Mouse (Mus musculus): ENCODE data around the gene Cdh4.
A peak's percentile ranks its signal among the peaks of the same experiment; 100 is the strongest.

Gene Cdh4

DNA sequence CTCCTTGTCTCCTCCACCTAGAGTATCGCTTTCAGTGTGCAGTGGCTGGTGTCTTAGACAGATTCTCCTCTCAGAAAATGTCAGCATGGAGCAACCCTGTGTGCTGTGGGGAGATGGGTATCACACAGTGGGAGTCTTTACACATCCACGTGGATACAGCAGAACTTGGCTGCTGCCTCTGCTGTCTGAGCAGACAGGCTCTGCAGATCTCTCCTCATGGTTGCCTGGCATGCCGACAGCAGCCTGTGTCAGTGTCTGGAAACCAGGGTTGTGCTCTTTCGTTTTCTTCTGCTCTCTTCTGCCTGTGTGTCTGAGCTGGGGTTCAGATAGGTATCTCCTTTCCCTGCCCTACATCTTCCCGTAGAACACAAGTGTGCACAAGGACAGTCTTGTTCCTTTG is 237.6 kb downstream of the Cdh4 start:
- no peak for DNase-seq (ENCODE audit: low spot score)

DNA sequence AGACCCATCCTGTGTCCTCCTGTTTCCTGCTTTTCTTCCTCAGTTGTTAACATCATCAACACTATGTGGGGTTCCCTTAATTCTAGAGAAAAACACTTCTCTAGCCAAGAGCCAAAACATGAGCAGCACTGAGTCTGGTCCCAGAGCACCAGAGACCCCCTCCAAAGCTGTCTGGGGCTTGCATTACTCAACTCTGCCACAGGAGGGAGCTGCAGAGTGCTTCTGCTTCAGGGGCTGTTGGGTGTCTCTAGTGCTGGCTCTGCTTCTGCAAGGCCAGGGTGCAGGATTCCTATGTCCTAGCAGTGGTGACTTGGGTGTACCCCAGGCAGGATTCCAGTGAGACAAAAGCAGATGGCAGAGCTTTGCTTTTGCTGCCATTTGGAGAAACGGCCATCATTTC is 239.2 kb downstream of the Cdh4 start:
- peak; percentile 65 for DNase-seq (ENCODE audit: low spot score)

DNA sequence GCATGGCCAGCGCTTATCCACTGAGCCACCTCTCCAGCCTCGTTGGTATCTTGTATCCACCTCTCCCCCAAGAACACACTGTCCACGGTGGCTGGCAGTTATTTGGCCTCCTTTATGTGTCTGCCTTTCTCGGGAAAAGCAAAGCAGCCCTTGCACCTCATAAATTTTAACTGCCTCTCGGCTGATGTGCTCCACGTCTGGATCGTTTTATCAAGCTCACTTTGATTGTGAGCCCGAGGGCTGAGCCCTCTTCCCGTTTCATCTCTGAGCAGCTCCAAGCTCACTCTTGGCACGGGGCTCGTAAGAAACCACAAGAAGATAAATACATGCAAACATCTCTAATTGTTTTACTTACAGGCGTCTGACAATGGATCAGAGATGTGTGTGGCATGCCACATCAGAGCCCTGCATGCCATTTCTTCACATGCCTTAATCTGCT is 245.0 kb downstream of the Cdh4 start:
- DNase-seq (ENCODE audit: low spot score): no peak

DNA sequence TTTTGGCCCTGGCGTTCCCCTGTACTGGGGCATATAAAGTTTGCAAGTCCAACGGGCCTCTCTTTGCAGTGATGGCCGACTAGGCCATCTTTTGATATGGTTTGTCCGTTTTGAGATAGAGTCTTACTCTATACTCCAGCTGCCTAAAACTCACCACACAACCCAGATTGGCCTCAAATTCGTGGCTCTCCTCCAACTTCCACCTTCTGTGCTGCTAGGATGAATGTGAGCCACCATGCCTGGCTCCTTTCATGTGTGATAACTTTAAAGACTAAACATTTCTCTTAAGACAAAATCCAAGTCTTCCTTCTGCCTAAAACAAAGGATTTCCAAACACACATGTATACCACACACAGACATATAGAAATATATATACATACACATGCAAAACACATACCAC is 246.7 kb downstream of the Cdh4 start:
- DNase-seq (ENCODE audit: low spot score): no peak

DNA sequence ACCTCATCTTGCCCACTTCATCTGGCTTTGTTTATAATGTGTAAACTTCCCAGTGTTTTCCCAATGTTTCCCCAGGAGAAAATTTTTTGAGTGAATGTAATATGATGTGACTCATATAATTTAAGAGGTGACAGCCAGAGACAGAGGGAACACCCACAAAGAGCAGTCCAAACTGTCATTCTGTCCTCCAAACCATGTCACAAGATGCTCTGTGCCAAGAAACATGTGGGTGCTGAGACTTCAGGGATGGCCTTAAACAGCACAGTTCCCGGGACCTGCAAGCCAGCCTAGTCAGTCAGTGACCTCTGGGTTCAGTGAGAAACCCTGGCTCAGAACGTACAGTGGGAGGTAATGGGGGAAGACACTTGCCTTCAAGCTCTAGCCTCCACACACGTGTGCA is 247.5 kb downstream of the Cdh4 start:
- no peak for DNase-seq (ENCODE audit: low spot score)

DNA sequence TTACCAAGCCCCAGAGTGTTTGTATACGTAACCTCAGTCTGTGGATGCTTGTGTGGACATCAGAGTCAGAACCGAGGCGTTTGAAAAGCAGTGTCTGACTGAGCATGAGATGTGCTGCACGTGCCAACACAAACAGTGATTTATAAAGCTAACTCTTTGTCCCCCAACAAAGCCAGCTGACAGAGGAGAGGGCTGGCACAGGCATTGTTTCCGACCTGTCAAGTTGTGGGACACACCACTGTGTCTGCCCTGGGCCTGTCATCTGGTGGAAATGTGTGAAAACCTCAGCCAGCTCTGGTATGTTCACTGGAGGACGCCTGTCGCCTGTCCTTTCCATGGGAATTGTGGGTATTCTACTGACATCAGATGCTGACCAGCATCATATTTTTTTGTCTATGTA is 248.3 kb downstream of the Cdh4 start:
- no peak for DNase-seq (ENCODE audit: low spot score)

DNA sequence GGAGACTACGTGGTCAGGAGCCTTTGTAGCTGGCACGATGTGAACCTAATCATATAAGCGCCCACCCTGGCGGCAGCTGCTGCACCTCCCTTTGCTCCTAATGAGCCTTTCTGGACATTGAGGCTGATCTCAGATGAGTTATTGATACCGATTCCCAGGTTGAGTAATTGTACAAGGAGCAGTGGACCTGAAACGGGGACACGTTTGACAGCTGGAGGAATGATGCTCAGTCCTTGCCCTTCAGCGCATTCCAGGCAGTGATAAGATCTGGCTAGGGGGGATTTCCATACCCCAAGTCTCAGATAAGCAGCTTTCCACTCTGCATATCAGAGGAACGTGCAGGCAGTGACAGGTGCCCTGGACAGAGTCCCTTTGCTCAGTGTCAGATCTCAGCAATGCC is 252.7 kb downstream of the Cdh4 start:
- peak; percentile 45 for DNase-seq (ENCODE audit: low spot score)

DNA sequence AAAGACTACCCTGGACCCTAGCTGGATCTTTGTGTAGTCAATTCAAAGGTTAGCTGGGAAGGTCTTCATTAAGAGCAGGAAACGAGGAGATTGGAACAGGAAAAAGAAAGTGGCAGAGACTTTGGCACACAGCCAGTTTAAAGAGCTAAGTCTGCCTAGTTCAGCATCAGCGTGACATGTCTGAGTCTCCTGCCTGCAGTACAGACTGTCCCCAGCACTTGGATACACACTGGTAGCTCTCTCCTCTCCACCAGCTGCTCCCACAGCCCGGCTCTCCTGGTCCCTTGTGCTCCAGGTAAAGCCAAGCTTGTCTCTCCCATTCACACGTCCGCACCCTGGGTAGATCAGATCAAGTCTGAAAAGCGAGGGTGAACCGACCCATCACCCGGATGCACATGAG is 255.4 kb downstream of the Cdh4 start:
- no peak for DNase-seq (ENCODE audit: low spot score)

DNA sequence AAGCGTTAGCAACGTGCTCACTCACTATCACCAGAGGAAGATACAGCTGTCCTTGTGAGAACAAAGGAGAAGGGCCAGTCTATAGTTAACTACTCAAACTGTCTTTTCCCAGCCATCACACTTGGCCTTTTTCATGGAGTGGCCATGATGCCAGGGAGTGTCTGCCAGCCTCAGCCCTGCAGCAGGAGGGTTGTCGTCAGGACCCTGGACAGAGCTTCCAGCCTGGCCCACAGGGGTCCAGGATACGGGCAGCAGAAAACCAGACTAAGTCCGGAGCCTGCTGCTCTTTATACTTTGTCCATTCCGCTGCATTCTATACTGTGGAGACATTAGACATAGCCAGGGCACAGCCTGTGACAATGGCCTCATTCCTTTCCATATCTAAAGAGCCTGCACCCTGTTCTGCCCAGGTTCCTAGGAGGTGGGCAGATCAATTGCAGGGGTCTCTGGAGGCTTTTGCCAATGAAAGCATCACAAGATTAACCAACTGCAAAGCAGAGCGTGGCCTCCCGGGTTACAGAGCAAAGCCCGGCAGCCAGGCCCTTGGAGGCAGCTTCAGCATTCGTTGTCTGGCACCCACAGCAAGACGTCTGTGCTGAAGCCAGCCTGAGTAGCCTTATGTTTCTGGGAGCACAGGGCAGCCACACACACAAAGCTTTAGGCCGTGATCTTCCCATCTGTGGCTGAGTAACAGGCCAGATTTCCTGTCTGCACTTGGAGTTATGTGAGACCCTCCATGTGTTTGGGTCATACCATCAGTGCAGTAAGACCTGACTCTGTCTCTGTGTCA is 256.2 kb downstream of the Cdh4 start:
- peak; percentile 60 for DNase-seq (ENCODE audit: low spot score)

DNA sequence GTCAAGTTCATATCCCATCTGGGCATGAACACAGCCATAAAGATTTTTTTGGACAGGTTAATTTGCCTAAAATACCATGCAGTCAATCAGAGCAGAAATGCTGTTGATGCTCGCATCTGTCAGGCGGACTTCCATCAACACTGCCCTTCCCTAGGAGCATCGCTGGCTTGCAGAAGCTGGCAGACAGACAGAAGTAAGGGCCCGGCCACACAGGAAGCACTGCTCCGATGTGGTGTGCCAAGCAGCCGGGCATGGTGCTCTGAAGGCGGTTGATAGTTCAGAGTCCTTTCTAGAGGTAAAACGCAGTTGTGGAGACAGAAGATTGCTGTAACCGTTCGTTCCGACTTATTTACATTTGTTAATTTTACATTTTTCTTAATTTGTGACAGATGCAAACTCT is 262.8 kb downstream of the Cdh4 start:
- no peak for DNase-seq (ENCODE audit: low spot score)

DNA sequence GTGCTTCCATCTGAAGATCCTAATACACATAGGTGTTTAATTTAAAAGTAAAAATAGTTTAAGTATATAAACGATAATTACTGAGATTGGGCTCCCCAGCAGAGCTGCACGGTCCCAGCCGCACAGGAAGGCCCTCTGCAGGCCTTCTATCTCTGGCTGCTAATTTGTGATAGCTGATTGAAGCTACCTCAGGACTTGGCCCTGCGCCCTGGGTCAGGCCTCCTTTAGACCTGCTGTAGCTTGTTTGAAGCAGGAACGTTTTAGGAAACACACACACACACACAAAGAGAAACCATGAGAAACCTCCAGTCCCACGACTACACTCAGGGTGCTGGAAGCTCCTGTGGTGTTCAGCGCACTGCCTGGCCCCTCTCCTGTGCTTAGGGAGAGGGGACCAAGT is 263.2 kb downstream of the Cdh4 start:
- DNase-seq (ENCODE audit: low spot score): no peak

DNA sequence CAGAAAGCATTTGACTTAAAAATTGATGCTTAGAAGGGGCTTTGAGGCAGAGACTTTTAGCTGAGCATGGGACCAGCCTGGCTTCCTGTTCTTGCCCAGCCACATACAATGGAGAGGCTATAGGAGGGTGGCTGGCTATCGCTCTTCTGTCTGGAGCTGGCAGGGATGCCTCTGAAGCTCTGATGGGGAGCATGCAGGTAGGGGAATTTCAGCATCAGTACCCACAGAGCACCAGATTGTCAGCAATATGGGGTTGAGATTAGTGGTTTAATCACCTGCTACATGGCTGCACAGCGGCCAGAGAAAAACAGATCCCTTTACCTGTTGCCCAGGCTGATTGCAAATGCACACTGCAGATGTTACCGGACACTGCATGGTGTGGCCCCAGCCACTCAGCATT is 264.4 kb downstream of the Cdh4 start:
- DNase-seq (ENCODE audit: low spot score): no peak

DNA sequence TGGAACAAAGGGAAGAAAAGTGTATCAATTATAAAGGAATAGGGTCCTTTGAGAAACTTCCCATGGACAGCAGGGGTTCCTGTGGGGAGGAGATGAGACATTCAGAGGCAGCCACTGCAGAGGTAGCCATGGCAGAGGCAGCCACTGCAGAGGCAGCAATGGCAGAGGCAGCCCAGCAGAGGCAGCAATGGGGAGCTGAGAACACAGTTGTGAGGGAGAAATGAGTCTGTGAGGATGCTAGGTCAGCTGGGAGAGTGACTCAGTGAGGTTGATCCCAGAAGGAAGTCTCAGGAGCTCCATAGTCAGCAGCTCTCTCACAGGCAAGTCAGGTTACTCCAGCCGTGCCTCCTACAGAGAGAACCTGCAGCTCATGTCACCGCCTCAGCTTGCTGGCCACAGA is 266.9 kb downstream of the Cdh4 start:
- DNase-seq (ENCODE audit: low spot score): peak; percentile 52

DNA sequence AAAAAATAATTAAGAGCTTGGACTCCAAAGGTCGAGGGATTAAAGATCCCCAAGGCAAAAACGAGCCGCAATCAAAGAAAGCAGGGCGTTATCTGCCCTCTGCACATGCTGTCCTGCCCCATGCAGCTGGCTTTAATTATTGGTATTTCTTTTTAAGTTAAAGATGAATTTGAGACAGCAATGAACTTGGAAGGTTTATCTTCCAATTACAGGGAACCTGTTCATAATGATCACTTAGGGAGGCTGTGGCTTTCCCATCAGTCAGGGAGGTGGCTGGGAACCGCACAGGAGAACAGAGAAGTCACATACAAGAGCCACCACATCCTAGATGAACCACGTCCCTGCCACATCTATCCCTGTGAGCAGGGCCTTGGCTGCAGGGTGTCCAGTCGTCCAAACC is 270.5 kb downstream of the Cdh4 start:
- DNase-seq (ENCODE audit: low spot score): no peak

DNA sequence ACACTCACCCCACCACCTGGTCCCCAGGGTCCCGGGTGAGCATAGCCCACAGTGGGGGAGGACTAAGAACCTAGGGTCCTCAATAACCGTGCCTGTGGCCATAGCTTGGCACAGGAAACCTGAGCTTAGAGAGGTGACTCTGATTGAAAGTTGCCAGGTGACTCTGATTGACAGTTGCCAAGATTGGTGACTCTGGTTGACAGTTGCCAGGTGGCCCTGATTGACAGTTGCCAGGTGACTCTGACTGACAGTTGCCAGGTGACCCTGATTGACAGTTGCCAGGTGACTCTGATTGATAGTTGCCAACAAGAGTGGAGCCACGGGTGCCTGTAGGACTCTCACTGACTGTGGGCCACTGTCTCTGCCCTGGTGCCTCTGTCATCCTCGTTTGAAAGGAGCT is 271.1 kb downstream of the Cdh4 start:
- DNase-seq (ENCODE audit: low spot score): no peak

DNA sequence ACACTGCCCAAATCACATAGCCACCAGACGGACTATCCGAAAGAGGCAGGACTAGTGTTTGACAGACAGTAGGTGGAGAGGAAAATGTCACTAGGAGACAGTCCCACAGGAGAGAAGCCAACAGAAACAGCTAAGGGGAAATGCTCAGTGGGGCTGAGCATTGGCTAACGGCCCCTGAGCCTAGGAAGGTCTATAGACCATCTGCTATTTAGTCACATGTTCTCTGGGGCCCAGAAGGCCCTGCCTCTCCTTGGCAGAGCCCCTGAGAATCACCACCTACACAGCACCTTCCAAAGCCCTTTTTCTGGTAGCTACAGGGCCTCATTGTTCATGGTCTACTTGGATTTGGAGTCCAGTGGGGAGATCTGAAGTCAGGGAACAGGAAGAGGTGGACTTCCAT is 271.9 kb downstream of the Cdh4 start:
- DNase-seq (ENCODE audit: low spot score): no peak

DNA sequence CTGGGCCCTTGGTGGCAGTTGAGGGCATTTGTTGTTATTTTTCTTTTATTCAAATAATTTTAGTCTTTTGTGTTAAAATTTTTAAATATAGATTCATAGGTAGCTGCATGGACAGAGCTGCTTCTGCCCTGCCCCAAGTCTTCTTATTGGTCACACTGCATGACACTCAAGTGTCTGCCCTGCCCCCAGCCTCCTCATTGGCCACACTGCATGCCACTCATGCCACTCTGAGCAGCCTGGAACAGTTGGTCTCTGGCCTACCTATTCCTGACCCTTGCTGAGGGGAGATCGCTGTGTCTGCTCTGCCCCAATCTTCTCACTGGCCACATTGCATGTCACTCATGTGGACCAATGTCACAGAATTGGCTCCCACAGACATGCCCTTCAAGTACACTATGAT is 273.1 kb downstream of the Cdh4 start:
- DNase-seq (ENCODE audit: low spot score): no peak

DNA sequence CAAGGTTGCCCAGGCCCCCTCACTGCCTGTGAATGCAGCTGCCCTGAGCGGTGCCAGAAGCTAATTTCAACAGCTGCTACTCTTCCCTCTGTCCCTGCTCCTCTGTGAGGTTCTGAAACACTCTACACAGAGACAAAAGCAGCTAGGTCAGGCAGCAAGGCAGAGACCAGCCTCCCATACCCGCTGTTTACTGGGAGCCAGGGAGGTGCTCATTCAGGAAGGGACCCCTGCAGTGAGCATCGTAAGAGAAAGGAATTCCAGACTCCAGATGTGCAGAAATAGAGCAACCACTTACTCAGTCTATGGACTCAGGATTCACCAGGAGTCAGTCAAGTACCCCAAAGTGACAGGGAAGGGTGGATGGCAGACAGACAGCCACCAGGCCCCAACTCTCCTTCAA is 278.1 kb downstream of the Cdh4 start:
- DNase-seq (ENCODE audit: low spot score): no peak

DNA sequence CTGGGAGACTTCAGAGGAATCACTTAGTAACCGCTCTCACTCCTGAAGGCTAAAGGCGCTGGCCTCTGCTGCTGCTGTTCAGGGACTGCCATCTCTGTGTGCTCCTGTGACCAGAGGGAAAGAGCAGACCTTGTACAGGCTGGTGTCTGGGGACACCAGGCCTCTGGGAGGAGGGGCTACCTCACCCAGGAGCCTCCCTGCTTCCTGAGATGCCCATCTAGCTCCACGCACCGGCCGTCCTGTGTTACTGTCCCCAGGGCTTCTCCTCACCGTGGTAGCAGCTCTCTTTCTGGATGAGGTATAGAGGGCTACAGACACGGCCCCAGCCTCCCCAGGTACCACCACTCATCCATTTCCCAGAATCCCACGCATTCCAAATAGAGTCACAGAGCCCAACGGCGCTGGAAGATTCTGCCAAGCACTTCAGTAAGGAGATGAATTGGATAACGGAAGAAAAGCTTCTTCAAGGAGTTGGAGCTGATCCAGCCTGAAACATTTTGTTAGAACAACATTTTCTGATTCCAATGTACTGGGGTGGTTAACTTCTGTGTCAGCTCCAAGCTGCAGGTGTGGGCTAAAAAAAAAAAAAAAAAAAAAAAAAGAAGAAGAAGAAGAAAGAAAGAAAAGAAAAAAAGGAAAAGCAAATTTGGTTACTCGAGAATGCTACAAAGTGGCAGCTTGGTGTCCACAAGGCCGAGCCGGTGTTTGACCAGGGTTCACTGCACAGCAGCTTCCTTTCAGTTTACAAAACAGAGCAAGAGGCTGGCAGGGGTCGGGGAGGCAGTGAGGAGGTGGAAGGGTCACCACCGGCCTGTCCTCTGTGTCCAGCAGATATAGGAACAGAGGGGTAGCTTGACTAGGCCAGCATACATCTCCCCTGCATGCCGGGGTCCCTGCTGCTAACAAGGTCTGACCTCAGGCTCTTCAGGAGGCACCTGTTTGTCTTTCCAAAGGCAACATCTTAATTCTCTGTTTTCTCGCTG is 279.6 kb downstream of the Cdh4 start:
- DNase-seq (ENCODE audit: low spot score): peak; percentile 59

DNA sequence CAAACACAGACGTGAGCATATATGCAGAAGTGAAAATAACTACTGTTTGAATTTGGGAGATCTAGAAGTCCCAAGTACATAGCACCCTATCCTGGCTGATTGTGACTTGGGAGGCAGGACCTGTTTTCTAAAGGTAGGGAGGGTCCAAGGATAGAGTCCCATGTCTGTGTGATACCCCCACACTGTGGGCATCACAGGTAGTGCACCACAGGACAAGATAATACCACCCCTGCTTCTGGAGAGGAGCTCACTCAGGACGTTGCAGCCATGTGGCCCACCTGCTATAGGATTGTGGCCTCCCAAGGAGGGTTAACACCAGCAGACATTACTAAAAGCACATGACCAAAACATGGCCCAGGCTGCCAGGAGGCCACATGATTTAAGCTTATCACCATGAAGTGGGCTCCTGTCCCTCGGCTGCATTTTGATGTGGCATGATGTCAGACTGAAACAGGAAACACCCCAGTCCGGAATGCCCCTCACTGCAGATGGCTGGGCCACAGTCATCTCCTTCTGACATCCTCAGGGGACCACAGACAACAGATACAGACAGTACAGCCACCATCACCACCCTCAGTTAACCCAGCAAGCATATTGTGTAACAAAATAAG is 280.6 kb downstream of the Cdh4 start:
- peak; percentile 58 for DNase-seq (ENCODE audit: low spot score)

DNA sequence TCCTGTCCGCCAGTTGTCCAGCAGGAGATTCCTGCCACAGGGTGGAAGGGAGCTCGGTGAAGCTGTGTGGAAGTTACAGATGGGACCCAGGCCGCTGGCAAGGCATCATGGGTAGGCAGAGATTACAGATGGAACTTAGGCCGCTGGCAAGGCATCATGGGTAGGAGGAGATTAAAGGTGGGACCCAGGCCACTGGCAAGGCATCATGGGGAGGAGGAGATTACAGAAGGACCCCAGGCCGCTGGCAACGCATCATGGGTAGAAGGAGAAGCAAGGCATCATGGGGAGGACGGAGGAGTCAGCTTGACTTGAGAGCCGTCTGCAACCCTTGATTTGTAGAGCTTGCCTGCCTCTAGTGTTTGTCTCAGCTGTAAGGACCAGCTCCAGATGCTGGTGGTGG is 281.2 kb downstream of the Cdh4 start:
- no peak for DNase-seq (ENCODE audit: low spot score)

DNA sequence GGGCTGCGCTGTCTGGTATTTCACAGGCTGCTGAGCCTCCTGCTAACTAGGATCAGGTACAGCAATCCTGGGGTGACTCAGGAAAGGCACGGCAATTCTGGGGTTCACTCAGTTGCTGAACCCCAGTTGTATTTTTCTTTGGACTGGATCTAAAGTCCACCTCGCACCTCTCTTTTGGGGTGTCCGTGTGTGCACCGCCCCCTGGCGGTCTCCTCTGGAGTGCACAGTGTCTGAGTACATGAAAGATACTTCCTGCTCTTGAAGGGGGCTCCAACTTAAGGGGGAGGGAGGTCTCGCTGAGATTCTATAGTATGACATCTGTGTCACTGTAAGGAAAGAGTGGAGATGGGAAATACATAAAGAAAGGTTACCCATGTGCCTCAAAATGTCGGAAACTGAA is 286.8 kb downstream of the Cdh4 start:
- DNase-seq (ENCODE audit: low spot score): peak; percentile 58

DNA sequence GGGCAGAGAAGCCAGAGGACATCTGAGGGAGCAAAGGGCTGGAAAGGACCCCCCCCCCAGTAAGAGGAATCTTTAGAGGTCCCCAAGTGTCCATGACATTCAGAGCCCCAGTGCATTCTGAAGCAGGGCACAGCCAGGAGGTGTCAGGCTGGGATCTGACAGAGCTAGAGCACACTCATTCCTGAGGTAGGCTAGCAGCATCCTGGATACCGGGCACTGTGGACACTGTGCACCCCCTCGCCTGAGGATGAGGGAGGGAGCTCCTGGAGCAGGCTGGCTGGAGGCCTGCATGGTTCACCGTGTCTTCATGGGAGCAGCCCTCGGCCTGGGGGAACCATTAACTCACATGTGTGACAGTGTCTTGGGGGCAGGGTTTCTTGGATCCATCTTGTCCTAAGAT is 287.6 kb downstream of the Cdh4 start:
- no peak for DNase-seq (ENCODE audit: low spot score)
